Mouse (Mus musculus) forebrain, embryonic 12.5 days (tissue): ENCODE measurements around the gene Cadps2. TPM values are rescaled to one million over a fixed set of nuclear protein-coding genes. Genes with fewer than 3 reads are reported as not detected.

Source experiments
- ATAC-seq: fragments of 200-750 bp; cut with Nextera tagmentation; 2 replicates; pipeline ENCODE4 v1.8.0; 2017; ENCODE audit warnings: moderate TSS enrichment; ENCODE audit not compliant: low FRiP score
- H3K27ac ChIP-seq: fragments of 300-500 bp; sonication (generic); 2 replicates; pipeline ENCODE4 v1.5.1; 2016; ENCODE audit warnings: mild to moderate bottlenecking
- H3K27me3 ChIP-seq: fragments of 300-500 bp; sonication (generic); 2 replicates; pipeline ENCODE4 v1.6.1; 2016; ENCODE audit warnings: mild to moderate bottlenecking
- H3K36me3 ChIP-seq: fragments of 300-500 bp; sonication (generic); replicated peaks from 2 replicates; pipeline ENCODE4 v1.6.1; 2016; ENCODE audit warnings: mild to moderate bottlenecking
- H3K4me1 ChIP-seq: fragments of 300-500 bp; sonication (generic); 2 replicates; pipeline ENCODE4 v1.6.1; 2016
- H3K4me2 ChIP-seq: fragments of 300-500 bp; sonication (generic); 2 replicates; pipeline ENCODE4 v1.6.1; 2016; ENCODE audit warnings: mild to moderate bottlenecking, moderate library complexity
- H3K4me3 ChIP-seq: fragments of 300-500 bp; sonication (generic); replicated peaks from 2 replicates; pipeline ENCODE4 v1.5.1; 2016; ENCODE audit warnings: mild to moderate bottlenecking
- H3K9ac ChIP-seq: fragments of 300-500 bp; sonication (generic); 2 replicates; pipeline ENCODE4 v1.6.1; 2016; ENCODE audit warnings: mild to moderate bottlenecking
- H3K9me3 ChIP-seq: fragments of 300-500 bp; sonication (generic); 2 replicates; pipeline ENCODE4 v1.6.1; 2016
- WGBS: fragments of 180-500 bp; shearing (Covaris S2); methylation state at CpG from one replicate; pipeline ENCODE4 v1.1.7; 2016; 5-methylcytosine and 5-hydroxymethylcytosine counted together
- polyA plus RNA-seq: library from polyadenylated mRNA; unstranded; fragments of >200 nt; fragmentation: Nextera tagmentation; extraction: Ambion mirVana; gene quantifications from 2 replicates; pipeline ENCODE4 v1.2.1, GENCODE M21; 2016

Cadps2 gene
- polyA plus RNA-seq, 1 experiment from 2014 or later: 4.0 TPM

DNA sequence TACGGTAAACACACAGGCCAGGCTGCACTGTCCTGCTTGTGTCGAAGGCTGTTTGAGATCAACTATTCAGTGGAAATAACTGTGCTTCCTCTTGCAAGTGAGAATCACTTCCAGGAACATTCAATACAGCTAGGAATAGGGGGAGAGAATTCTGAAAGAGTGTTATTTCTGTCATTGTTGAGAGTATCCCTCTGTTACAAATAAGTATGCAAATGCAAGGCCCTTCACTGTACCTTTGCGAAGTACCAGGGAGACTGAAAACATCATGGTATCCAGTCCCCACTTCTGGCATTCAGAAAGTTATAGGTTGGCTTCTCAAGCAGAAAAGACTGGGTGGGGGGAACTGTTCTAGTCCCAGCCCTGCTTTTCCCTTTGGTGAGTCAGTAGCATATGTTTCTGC is 581.2 kb downstream of the Cadps2 start:
- no peak overlapping the region for H3K4me2 ChIP-seq
- WGBS: 60% methylated on average over 3 of the region's 3 CpGs
- no peak for ATAC-seq
- H3K9me3 ChIP-seq: no peaks in the 10 kb centered on the region
- H3K4me3 ChIP-seq: no peak overlapping the region
- no peaks in the 10 kb centered on the region for H3K36me3 ChIP-seq
- no peak overlapping the region for H3K9ac ChIP-seq
- no peak overlapping the region for H3K27ac ChIP-seq
- peaks cover 76% of the 10 kb centered on the region for H3K27me3 ChIP-seq
- peaks cover 27% of the 10 kb centered on the region for H3K4me1 ChIP-seq

DNA sequence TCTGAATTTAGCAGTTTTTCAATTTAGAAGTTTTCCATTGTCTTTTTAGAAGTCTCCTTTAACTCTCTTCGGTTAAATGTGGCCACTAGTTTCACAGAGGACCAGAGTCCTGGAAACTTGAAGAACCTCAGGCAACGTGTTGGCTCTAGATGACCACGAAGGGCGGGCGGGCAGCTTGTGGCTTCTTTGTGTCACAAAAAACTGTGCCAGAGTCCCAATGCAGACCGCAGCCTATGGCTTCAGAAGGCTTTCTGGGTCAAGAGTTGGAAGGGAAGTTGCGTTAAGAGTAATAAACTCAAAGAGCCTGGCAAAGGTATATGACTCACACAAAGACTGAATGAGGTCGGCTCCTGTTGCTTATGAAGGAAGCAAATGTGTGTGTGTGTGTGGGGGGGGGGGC is 584.1 kb downstream of the Cadps2 start:
- H3K4me3 ChIP-seq: no peak overlapping the region
- no peaks in the 10 kb centered on the region for H3K36me3 ChIP-seq
- no peak overlapping the region for H3K9ac ChIP-seq
- peaks cover 23% of the 10 kb centered on the region for H3K4me1 ChIP-seq
- no peak overlapping the region for H3K4me2 ChIP-seq
- ATAC-seq: no peak
- no peak overlapping the region for H3K27ac ChIP-seq
- no peaks in the 10 kb centered on the region for H3K9me3 ChIP-seq
- 32% methylated on average over 8 of the region's 8 CpGs for WGBS
- H3K27me3 ChIP-seq: peaks cover 72% of the 10 kb centered on the region

DNA sequence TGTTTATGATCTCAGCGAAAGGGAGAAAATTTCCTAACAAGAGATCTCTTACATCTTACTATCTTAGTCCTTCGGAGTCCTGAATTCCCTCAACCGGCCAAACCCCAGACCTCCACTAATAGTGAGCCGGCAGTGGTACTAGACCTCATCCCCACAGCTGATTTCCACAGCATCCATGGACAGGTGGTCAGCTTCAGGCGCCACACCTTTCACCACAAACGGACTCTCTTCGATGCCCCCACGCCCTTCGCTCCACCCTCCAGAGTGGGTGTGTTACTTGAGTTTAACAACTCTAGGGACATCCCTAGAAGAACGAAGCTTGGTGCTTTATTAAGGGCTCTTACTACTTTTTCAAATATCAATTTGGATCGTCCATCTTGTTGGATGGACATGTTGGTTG is 584.6 kb downstream of the Cadps2 start:
- Histone ChIP-seq H3K36me3 (no peaks in the 10 kb centered on the region), H3K27me3 (peaks cover 72% of the 10 kb centered on the region), H3K4me3 (no peak overlapping the region), H3K4me1 (peaks cover 22% of the 10 kb centered on the region), H3K9ac (no peak overlapping the region), H3K4me2 (peak overlapping the region; percentile 55; the same call in 1 of the 2 replicates), H3K27ac (no peak overlapping the region), H3K9me3 (no peaks in the 10 kb centered on the region)
- 27% methylated on average over 11 of the region's 11 CpGs for WGBS
- no peak for ATAC-seq

DNA sequence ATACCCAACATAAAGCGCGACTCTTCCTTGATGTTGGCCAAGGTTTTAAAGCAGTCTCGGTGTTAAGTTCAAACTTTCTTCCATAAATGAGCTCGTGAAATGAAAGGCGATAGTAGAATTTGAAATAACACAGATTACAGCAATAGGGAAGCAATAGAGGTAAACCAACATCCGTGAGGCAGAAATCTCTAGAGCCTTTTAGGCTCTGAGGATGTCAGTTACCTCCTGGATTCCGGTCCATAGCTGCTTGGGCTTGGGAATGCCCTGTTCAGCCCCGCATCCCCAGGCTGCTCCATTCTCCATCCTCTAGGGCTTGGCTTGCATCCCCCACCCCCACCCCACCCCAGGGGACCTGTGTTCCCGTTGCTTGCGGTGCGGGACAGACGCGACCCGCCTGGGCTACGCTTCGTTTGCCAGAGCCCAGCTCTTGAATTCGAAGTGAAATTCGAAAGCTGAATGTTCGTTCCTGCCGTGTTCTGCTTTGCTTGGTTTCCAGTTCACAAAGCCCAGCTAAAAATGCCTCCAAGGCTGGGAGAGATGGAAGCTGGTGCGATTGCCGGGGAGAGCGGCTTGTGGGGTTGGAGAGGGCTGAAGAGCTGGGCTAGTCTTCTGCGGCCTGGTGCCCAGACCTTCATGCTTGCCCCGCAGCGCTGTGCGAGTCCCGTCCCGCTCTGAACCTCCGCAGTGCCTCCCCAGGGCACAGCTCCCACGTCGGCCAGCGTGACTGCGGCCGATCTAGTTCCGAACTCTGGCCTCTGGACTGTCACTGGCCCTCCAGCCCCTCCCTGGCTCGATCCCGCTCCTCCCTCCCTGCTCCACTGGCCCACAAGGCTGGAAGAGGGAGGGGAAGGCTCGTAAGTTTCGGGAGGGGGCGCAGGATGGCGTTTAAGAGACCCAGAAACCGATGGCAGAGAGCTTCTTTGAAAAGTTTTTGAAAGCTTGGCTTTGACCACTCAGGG is 585.6 kb downstream of the Cadps2 start:
- H3K4me2 ChIP-seq: peak overlapping the region; percentile 55
- WGBS: under 1% methylated on average over 43 of the region's 43 CpGs
- peak overlapping the region; percentile 35 for H3K4me3 ChIP-seq
- no peaks in the 10 kb centered on the region for H3K9me3 ChIP-seq
- peaks cover 68% of the 10 kb centered on the region for H3K27me3 ChIP-seq
- H3K27ac ChIP-seq: peak overlapping the region; percentile 81
- ATAC-seq: peak; percentile 72
- H3K4me1 ChIP-seq: peaks cover 28% of the 10 kb centered on the region
- H3K9ac ChIP-seq: peak overlapping the region; percentile 65
- H3K36me3 ChIP-seq: no peaks in the 10 kb centered on the region

DNA sequence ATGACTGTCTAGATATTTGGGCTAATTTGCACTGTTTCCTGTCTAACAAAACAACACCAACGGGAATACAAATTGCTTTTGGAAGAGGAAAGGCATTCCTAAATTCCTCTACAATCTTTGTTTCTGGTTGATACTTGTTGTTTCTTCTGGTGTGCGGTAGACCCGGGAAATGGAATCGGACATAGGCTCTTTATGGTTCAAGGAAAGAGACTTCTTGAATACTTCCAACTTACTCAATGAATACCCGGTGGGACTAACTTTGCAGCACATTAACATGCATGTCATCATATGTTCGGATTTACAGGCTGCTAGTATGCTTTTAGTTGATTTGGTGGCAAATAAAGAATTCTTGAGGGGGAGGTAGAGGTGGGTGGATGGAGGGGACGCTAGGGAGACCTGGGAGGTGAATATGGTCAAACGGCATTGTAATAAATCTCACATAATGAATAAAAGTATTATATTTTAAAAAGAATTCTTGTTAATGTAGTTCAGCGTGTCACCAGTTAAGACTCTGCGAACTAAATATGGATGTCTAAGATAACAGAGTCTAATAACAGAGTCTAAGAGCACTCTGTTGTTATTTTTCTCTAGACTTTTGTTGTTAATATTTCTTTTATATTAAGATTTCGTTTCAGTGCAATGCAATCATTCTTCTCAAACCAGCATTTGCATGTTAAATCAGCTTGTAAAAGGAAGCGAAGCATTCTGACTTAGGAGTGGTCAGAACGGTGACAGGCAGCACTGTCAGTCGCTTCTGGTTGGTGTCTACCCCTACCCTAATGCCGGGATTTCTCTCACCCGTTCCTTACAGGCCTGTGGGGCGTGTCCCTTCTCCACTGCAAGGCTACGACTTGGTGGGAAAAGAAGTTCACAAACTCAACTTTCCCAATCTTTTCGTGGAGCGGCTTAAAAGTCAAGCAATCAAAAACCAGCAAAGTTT is 586.8 kb downstream of the Cadps2 start:
- Histone ChIP-seq H3K4me2 (peak overlapping the region; percentile 55), H3K27ac (0 out of 2 replicates have a peak overlapping the region, but pooled peaks have one; percentile 36), H3K4me1 (peaks cover 32% of the 10 kb centered on the region), H3K36me3 (no peaks in the 10 kb centered on the region), H3K9me3 (no peaks in the 10 kb centered on the region), H3K4me3 (peak overlapping the region; percentile 35), H3K9ac (peak overlapping the region; percentile 53), H3K27me3 (peaks cover 69% of the 10 kb centered on the region)
- ATAC-seq: no peak
- 4% methylated on average over 20 of the region's 20 CpGs for WGBS

DNA sequence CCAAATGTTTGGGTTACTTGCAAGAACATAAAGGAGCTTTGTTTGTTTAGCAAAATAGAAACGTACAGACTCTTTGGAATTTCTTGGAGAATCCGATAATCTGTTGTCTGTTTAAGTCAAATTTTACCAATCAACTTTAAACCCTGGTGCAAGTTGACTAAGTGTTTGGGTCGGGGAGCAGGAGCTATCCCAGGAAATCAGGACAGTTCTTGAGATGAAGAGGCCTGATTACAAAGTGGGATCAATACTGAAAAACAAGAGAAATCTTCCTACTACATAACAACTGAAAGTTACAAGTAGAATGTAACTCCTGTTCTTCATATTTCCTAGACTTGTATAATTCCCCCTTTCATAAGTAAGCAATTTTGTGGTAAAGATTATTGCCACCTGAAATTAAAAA is 587.8 kb downstream of the Cadps2 start:
- Histone ChIP-seq H3K27ac (no peak overlapping the region), H3K9ac (no peak overlapping the region), H3K4me2 (peak overlapping the region; percentile 38), H3K36me3 (no peaks in the 10 kb centered on the region), H3K4me3 (peak overlapping the region; percentile 22), H3K9me3 (no peaks in the 10 kb centered on the region), H3K4me1 (peaks cover 32% of the 10 kb centered on the region), H3K27me3 (peaks cover 69% of the 10 kb centered on the region)
- ATAC-seq: no peak
- 10% methylated on average over 3 of the region's 3 CpGs for WGBS

DNA sequence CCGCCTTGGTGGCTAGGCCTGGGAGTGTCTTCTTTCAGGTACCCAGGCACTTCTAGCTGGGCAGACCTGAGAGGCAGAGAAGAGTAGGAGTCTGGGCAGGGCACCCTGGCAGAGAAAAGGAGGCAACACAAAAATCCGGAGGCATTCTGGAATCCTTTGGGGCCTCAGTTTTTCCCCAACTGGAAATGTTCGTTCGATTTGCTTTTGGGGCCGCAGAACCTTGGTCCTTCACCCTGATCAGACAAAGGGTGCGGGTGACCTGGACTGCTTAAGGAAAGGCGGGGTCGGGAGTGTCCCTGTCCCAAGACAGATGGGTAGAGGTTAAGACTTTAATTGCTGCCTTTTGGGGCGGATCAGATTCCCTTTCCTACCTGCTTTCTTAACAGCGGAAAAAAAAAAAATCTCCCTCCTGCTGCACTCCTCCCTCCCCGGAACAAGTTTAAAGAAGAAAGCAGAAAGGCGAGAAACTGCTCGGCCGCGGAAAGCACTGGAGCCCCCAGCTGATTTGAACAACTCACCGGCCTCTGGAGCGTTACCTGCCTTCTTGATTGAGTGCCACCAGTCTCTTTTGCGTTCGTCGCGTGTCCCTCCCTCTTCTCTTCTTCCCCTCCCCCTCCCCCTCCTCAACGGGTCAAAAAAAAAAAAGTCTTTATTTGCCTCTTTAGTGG is 588.8 kb downstream of the Cadps2 start:
- peaks cover 37% of the 10 kb centered on the region for H3K4me1 ChIP-seq
- peak overlapping the region; percentile 74 for H3K4me2 ChIP-seq
- H3K27me3 ChIP-seq: peaks cover 63% of the 10 kb centered on the region
- H3K9ac ChIP-seq: peak overlapping the region; percentile 76
- no peaks in the 10 kb centered on the region for H3K36me3 ChIP-seq
- H3K4me3 ChIP-seq: peak overlapping the region; percentile 62
- H3K27ac ChIP-seq: peak overlapping the region; percentile 87
- no peak for ATAC-seq
- under 1% methylated on average over 22 of the region's 22 CpGs for WGBS
- H3K9me3 ChIP-seq: no peaks in the 10 kb centered on the region

DNA sequence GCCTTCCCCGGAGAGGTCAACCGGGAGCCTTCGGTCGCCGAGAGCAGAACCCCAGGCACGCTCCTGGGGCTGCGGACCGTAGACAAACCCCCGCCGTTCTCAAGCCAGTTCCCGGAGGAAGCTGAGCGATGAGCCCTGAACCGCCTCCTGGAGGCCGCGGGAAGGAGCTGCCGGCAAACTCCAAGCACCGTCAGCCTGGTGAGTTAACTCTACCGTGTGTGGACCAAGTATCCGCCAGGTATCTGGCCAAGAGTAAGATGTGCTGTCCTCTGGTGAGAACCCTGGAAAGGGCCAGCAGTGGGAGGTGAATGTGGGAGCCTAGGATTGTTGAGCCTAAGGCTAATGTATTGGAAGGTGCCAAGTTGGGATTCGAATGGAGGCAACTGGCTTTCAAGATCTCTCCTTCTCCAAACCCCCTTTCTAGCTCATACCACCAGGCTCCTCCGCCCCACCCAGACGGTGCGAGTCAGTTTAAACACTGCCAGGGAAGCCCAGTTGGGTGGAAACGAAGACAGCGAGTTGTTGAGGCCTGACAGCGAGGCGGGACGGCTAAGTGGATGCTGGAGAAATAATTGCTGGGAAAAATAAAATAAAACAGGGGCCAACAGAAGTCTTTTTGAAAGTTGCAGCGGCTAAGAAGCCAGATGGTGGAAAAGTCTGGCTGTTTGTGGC is 589.5 kb downstream of the Cadps2 start:
- Histone ChIP-seq H3K4me3 (peak overlapping the region; percentile 62), H3K36me3 (no peaks in the 10 kb centered on the region), H3K9ac (peak overlapping the region; percentile 76), H3K9me3 (no peaks in the 10 kb centered on the region), H3K4me2 (peak overlapping the region; percentile 74), H3K4me1 (peaks cover 34% of the 10 kb centered on the region), H3K27me3 (peaks cover 57% of the 10 kb centered on the region), H3K27ac (peak overlapping the region; percentile 87)
- WGBS: under 1% methylated on average over 29 of the region's 29 CpGs
- ATAC-seq: peak; percentile 25; the same call in 1 of the 2 replicates

DNA sequence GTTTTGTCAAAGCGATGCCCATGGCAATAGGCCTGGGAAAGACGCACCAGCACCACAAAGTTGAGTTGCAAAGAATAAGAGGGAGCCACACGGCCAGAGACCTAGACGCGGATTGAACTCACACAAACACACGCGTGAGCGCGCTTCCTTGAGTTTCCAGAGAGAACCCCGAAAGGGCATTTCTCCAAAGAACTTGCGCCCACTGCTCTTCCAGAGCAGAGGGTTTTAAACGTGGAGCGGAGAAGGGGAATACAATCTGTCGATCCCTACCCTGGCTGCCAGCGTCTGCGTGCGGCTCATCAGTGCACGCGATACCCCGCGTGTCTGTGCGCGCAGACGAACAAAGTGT is 590.2 kb downstream of the Cadps2 start:
- Histone ChIP-seq H3K27ac (peak overlapping the region; percentile 87), H3K4me2 (peak overlapping the region; percentile 74), H3K36me3 (no peaks in the 10 kb centered on the region), H3K27me3 (peaks cover 56% of the 10 kb centered on the region), H3K9ac (peak overlapping the region; percentile 76), H3K9me3 (no peaks in the 10 kb centered on the region), H3K4me3 (peak overlapping the region; percentile 62), H3K4me1 (peaks cover 37% of the 10 kb centered on the region)
- no peak; the same call in 1 of the 2 replicates for ATAC-seq
- 0% methylated on average over 18 of the region's 24 CpGs for WGBS

DNA sequence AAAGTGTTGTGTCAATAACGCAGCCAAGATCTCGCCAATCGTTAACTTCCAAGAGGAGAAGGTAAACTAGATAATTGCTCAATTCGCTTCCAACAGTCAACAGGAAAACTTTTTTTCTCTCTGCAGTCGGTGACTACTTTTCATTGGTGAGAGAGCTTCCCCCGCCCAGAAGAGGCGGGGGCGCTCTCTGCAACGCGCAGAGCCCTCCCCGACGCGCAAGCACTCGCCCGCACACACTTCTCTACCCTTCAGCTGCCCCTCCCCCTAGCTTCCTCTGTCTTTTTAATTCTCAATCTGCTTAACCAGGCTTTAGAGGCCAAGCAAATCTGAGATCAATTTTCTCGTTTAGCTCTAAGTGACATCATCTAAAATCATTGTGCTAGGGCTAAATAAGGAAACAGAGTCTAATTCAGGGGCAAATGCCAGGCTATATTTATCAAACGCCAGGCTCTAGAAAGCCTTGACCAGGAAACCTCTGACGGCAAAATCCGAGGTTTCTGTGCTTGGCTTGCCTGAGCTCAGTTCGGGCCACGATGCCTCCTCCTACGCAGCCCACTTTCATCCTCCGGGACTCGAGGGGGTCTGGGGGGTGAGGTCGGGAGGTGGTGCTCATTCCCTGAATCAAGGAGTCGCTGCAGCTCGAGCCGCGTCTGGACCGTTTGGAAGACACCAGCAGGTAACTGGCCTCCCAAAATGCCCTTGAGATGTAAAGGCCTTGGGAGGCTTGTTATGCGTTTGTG is 590.7 kb downstream of the Cadps2 start, which contains the start of gene Fezf1:
Gene Fezf1 (minus strand): TSS at position 50 of the 740 bp plus-strand sequence.
- H3K27me3 ChIP-seq: peaks cover 56% of the 10 kb centered on the region
- ATAC-seq: peak; percentile 74
- WGBS: under 1% methylated on average over 31 of the region's 31 CpGs
- H3K36me3 ChIP-seq: no peaks in the 10 kb centered on the region
- peak within 1 kb of the TSS; percentile 74 for H3K4me2 ChIP-seq
- peaks cover 36% of the 10 kb centered on the region for H3K4me1 ChIP-seq
- H3K9me3 ChIP-seq: no peaks in the 10 kb centered on the region
- H3K9ac ChIP-seq: peak within 1 kb of the TSS; percentile 76
- peak within 1 kb of the TSS; percentile 62 for H3K4me3 ChIP-seq
- H3K27ac ChIP-seq: peak within 1 kb of the TSS; percentile 87
